Mouse (Mus musculus) ES-Bruce4 (cell line): ENCODE results near the gene Tars.

Experiments
- CTCF ChIP-seq: IDR thresholded peaks from one replicate; pipeline ENCODE4 v1.8.1; 2011; ENCODE audit warnings: low read depth, low read length
- EP300 ChIP-seq: IDR thresholded peaks from 2 replicates; pipeline ENCODE4 v1.6.1; 2011; ENCODE audit warnings: low read depth, low read length; ENCODE audit not compliant: insufficient read depth
- POLR2A ChIP-seq: IDR thresholded peaks from one replicate; pipeline ENCODE4 v1.8.1; 2011; ENCODE audit warnings: low read length; ENCODE audit not compliant: insufficient read depth

DNA sequence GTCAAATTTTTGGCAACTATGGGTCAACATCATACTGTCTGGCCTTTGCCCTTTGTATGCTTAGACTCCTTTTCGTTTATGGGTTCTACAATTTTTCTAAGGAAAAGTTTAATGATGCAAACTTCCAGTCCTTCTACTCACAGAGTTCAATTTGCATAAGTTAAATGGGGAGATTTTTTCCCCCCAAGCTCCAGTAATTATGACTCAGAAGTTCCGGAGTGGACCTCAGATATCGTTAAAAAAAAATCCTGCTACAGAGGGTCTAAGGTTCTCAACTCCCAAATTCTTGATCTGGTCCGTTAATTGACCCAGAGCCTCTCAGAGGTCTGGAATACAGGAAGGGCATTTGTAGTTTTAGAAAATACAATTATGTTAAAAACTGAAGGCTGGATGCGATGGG, 37.6 kb downstream of the Tars start:
- TF ChIP-seq POLR2A = no peak
- no peak for TF ChIP-seq EP300
- TF ChIP-seq CTCF = no peak
